Mouse (Mus musculus): Measurements from ENCODE around the gene Brd2. TPM values are rescaled to one million over a fixed set of nuclear protein-coding genes. Genes with fewer than 3 reads are reported as not detected.

Gene Brd2
- polyA plus RNA-seq, 1 experiment from 2014 or later = 40.1 TPM

DNA sequence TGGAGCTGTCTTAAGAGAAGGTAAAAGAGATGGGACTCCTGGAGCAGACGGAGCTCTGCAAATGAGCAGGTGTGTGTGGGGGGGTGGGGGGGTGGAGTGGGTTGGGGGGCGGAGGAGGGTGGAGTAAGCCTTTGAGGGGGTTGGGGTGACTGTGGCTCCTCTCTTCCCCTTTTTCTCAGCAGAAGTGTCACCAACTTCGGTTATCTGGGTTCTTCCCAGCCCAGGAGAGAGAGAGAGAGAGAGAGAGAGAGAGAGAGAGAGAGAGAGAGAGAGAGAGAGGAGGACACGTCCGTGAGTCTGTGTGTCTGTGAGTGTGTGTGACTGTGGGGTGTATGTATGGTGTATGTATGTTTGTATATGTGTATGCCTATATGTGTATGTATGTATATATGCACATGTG is 21.0 kb upstream of the Brd2 start:
- no peaks in the 10 kb centered on the region for H3K36me3 ChIP-seq (replicated peaks)
- H3K4me2 ChIP-seq = peak overlapping the region; percentile 30; the same call in 1 of the 2 replicates
- no peak overlapping the region for H3K4me3 ChIP-seq (replicated peaks)
- WGBS (ENCODE audit: insufficient replicate concordance) = 30% methylated on average over 5 of the region's 5 CpGs
- no peak overlapping the region for H3K27ac ChIP-seq (replicated peaks)
- H3K27me3 ChIP-seq = peaks cover 37% of the 10 kb centered on the region
- no peak overlapping the region for H3K9ac ChIP-seq
- no peaks in the 10 kb centered on the region for H3K9me3 ChIP-seq (replicated peaks)
- ATAC-seq (ENCODE audit: insufficient read depth) = no peak
- H3K4me1 ChIP-seq (replicated peaks) = peaks cover 26% of the 10 kb centered on the region

DNA sequence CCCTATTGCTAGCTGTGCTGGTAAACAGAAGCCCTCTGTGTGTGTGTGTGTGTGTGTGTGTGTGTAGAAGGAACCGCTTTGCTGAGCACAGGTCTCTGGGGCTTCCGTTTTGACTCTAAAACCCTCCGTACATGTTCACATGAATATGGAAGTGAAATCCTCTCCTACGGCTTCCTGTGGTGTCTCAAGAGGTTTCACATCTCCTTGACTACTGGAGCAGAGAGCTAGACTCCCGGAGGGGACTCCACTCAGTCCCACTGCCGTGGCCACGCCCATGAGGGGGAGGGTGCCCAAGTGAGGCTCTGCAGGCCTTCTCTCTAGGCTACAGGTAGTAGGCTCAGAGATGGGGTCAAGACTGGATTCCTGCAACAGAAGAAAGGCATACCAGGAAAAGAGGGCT is 20.6 kb upstream of the Brd2 start, which contains the start of gene H2-DMb2:
Gene H2-DMb2, plus strand, starts transcription at position 275 of the 400 bp plus-strand sequence.
- Histone ChIP-seq H3K4me1 (replicated peaks) (peaks cover 26% of the 10 kb centered on the region), H3K4me3 (replicated peaks) (no peak within 1 kb of the TSS), H3K4me2 (peak within 1 kb of the TSS; percentile 30; the same call in 1 of the 2 replicates), H3K9me3 (replicated peaks) (no peaks in the 10 kb centered on the region), H3K36me3 (replicated peaks) (no peaks in the 10 kb centered on the region), H3K27ac (replicated peaks) (peak within 1 kb of the TSS; percentile 46; the same call in 1 of the 2 replicates), H3K27me3 (peaks cover 41% of the 10 kb centered on the region), H3K9ac (no peak within 1 kb of the TSS)
- ATAC-seq (ENCODE audit: insufficient read depth) = peak; percentile 57; the same call in 1 of the 2 replicates
- 11% methylated on average over 7 of the region's 7 CpGs for WGBS (ENCODE audit: insufficient replicate concordance)

GRCm38 (mm10) chr17:34142456-34143010 is 20.1 kb upstream of the Brd2 start:
- H3K27ac ChIP-seq (replicated peaks) = peak overlapping the region; percentile 46; the same call in 1 of the 2 replicates
- no peak overlapping the region for H3K9ac ChIP-seq
- 43% methylated on average over 7 of the region's 7 CpGs for WGBS (ENCODE audit: insufficient replicate concordance)

GRCm38 (mm10) chr17:34141448-34141847 is 19.0 kb upstream of the Brd2 start:
- H3K4me2 ChIP-seq = no peak overlapping the region
- H3K9me3 ChIP-seq (replicated peaks) = no peaks in the 10 kb centered on the region
- H3K9ac ChIP-seq = no peak overlapping the region
- H3K4me3 ChIP-seq (replicated peaks) = no peak overlapping the region
- 37% methylated on average over 4 of the region's 4 CpGs for WGBS (ENCODE audit: insufficient replicate concordance)
- peaks cover 26% of the 10 kb centered on the region for H3K4me1 ChIP-seq (replicated peaks)
- H3K27ac ChIP-seq (replicated peaks) = no peak overlapping the region
- peaks cover 57% of the 10 kb centered on the region for H3K27me3 ChIP-seq
- H3K36me3 ChIP-seq (replicated peaks) = no peaks in the 10 kb centered on the region
- ATAC-seq (ENCODE audit: insufficient read depth) = no peak

More at GRCm38 (mm10) chr17:34142456-34143010, 20.1 kb upstream of the Brd2 start:
- peaks cover 26% of the 10 kb centered on the region for H3K4me1 ChIP-seq (replicated peaks)
- no peak for ATAC-seq (ENCODE audit: insufficient read depth)
- H3K9me3 ChIP-seq (replicated peaks) = no peaks in the 10 kb centered on the region
- no peaks in the 10 kb centered on the region for H3K36me3 ChIP-seq (replicated peaks)
- H3K4me3 ChIP-seq (replicated peaks) = no peak overlapping the region
- H3K4me2 ChIP-seq = peak overlapping the region; percentile 30; the same call in 1 of the 2 replicates
- H3K27me3 ChIP-seq = peaks cover 46% of the 10 kb centered on the region

GRCm38 (mm10) chr17:34140240-34140639 is 17.8 kb upstream of the Brd2 start:
- peak overlapping the region; percentile 21; the same call in 1 of the 2 replicates for H3K4me3 ChIP-seq (replicated peaks)
- peaks cover 59% of the 10 kb centered on the region for H3K27me3 ChIP-seq
- no peak for ATAC-seq (ENCODE audit: insufficient read depth)

DNA sequence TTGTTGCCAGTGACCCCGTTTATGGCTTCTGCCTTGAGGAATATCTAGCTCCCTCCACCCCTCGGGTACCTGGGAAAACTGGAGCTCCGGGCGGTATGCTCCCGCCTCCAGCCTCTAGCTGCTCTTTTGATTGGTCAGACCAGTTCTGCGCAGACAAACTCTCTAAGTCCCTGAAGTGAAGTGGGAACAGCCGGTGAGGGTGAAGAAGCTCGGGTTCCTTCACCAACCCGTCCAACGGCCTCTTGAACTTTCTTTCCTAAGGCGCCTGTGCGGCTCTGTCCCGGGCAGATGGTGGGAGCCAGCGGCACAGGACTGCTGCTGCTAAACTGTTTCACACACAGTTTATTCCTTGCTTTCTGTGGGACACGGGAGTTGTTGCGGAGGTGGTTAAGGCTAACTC is 17.0 kb upstream of the Brd2 start:
- Histone ChIP-seq H3K27me3 (peaks cover 59% of the 10 kb centered on the region), H3K9ac (no peak overlapping the region), H3K4me1 (replicated peaks) (peaks cover 34% of the 10 kb centered on the region), H3K4me2 (peak overlapping the region; percentile 59), H3K4me3 (replicated peaks) (peak overlapping the region; percentile 21), H3K27ac (replicated peaks) (no peak overlapping the region), H3K36me3 (replicated peaks) (no peaks in the 10 kb centered on the region), H3K9me3 (replicated peaks) (no peaks in the 10 kb centered on the region)
- no peak for ATAC-seq (ENCODE audit: insufficient read depth)
- WGBS (ENCODE audit: insufficient replicate concordance) = 10% methylated on average over 16 of the region's 16 CpGs

More at GRCm38 (mm10) chr17:34140240-34140639, 17.8 kb upstream of the Brd2 start:
- H3K27ac ChIP-seq (replicated peaks) = no peak overlapping the region
- no peaks in the 10 kb centered on the region for H3K9me3 ChIP-seq (replicated peaks)
- no peaks in the 10 kb centered on the region for H3K36me3 ChIP-seq (replicated peaks)
- no peak overlapping the region; the same call in 1 of the 2 replicates for H3K9ac ChIP-seq
- H3K4me1 ChIP-seq (replicated peaks) = peaks cover 34% of the 10 kb centered on the region
- WGBS (ENCODE audit: insufficient replicate concordance) = 7% methylated on average over 5 of the region's 5 CpGs
- peak overlapping the region; percentile 59 for H3K4me2 ChIP-seq

GRCm38 (mm10) chr17:34138655-34139054 is 16.2 kb upstream of the Brd2 start:
- Histone ChIP-seq H3K9me3 (replicated peaks) (no peaks in the 10 kb centered on the region), H3K27ac (replicated peaks) (no peak overlapping the region), H3K36me3 (replicated peaks) (no peaks in the 10 kb centered on the region), H3K9ac (no peak overlapping the region), H3K4me2 (no peak overlapping the region), H3K4me3 (replicated peaks) (no peak overlapping the region), H3K27me3 (peaks cover 59% of the 10 kb centered on the region), H3K4me1 (replicated peaks) (peaks cover 34% of the 10 kb centered on the region)
- 67% methylated on average over 7 of the region's 7 CpGs for WGBS (ENCODE audit: insufficient replicate concordance)
- no peak for ATAC-seq (ENCODE audit: insufficient read depth)

DNA sequence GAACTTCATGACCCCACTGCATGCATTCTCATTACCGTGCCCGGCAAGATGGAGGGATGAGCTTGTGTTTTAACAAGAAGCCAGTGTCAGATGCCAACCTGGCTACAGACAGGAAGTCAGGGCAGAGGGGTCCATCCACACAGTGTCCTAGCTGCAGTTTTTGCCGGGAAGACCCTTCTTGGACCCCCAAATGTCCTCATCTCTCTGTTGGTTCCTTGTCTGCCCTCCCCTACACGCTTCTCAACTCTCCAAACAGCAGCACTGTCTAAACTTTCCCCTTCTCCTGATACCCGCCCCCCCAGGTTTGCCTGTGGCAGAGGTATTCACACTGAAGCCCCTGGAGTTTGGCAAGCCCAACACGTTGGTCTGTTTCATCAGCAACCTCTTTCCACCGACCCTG is 15.2 kb upstream of the Brd2 start:
- Histone ChIP-seq H3K4me1 (replicated peaks) (peaks cover 31% of the 10 kb centered on the region), H3K9me3 (replicated peaks) (no peaks in the 10 kb centered on the region), H3K4me3 (replicated peaks) (no peak overlapping the region), H3K9ac (no peak overlapping the region), H3K27ac (replicated peaks) (no peak overlapping the region), H3K36me3 (replicated peaks) (no peaks in the 10 kb centered on the region), H3K4me2 (no peak overlapping the region), H3K27me3 (peaks cover 59% of the 10 kb centered on the region)
- WGBS (ENCODE audit: insufficient replicate concordance) = 63% methylated on average over 7 of the region's 7 CpGs
- no peak for ATAC-seq (ENCODE audit: insufficient read depth)

DNA sequence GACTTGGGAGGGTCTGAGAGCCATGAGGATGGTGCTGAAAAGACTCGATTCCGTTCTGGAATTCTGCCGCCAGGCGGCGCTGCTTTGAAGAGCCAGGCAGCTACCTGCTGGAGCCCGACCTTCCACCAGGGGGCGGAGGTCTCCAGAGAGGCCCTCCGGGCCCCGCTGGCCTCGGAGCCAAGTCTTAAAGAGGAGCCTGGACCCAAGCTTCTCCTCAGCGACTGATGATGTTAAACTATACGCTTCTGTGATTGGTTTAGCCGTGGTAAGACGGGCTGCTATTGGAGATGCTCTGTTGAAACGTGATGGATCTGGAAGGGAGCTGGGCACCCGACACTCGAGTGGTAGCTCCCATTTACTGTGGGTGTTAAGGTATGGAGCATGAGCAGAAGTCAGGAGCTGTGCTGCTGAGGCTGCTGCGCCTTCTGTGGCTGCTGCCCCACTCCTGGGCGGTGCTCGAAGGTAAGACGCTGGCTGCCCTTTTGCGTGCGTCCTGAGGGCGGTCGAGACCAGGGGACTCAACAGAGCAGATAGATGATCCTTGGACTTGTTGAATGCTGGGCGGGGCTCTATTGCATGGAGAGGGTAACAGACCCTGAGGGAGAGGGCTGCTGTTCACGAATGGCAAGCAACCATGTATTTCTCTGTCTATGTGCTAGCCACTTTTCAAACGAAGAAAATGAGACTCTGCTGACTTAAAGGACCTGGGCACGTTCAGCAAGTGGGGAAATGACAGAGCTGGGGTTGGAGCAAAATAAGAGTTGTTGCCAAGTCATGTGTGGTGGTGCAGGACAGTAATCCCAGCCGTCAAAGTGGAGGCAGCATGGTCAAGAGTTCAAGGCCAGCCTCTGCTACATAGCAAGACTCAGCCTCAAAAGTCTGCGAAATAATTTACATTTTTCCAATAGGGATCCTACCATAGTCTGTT is 13.1 kb upstream of the Brd2 start:
- 6% methylated on average over 31 of the region's 31 CpGs for WGBS (ENCODE audit: insufficient replicate concordance)

DNA sequence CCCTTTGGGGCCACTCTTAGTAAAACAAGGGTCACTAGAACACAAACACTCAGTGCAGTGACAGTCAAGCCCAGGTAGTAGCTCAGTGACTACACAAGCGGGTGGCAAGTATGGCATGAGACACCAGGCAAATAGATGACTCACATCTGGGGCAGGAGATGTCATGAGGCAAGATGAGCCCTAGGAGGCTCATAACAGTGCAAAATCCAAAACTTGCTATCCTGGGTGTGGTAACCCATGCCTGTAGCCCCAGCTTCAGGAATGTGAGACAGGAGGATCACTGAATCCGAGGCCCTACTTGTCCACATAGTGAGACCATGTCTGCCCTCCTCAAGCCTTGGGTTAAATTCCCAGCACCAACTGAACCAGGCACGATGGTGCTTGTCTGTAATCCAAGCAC is 12.0 kb upstream of the Brd2 start:
- no peak for ATAC-seq (ENCODE audit: insufficient read depth)
- WGBS (ENCODE audit: insufficient replicate concordance) = 67% methylated on average over 3 of the region's 3 CpGs

More for the DNA sequence above, 13.1 kb upstream of the Brd2 start:
- H3K4me3 ChIP-seq (replicated peaks) = peak overlapping the region; percentile 49
- H3K4me2 ChIP-seq = peak overlapping the region; percentile 71
- H3K9me3 ChIP-seq (replicated peaks) = no peaks in the 10 kb centered on the region
- peaks cover 52% of the 10 kb centered on the region for H3K27me3 ChIP-seq
- peak overlapping the region; percentile 33; the same call in 1 of the 2 replicates for H3K9ac ChIP-seq
- H3K36me3 ChIP-seq (replicated peaks) = no peaks in the 10 kb centered on the region
- ATAC-seq (ENCODE audit: insufficient read depth) = peak; percentile 85
- H3K4me1 ChIP-seq (replicated peaks) = peaks cover 27% of the 10 kb centered on the region
- no peak overlapping the region for H3K27ac ChIP-seq (replicated peaks)

GRCm38 (mm10) chr17:34133289-34133688 is 10.9 kb upstream of the Brd2 start:
- Histone ChIP-seq H3K9ac (no peak overlapping the region), H3K36me3 (replicated peaks) (no peaks in the 10 kb centered on the region), H3K27me3 (peaks cover 52% of the 10 kb centered on the region), H3K9me3 (replicated peaks) (no peaks in the 10 kb centered on the region), H3K4me3 (replicated peaks) (no peak overlapping the region), H3K4me1 (replicated peaks) (peaks cover 30% of the 10 kb centered on the region), H3K4me2 (no peak overlapping the region), H3K27ac (replicated peaks) (no peak overlapping the region)
- ATAC-seq (ENCODE audit: insufficient read depth) = no peak
- WGBS (ENCODE audit: insufficient replicate concordance) = 68% methylated on average over 11 of the region's 11 CpGs

More for the DNA sequence above, 12.0 kb upstream of the Brd2 start:
- Histone ChIP-seq H3K4me3 (replicated peaks) (no peak overlapping the region), H3K36me3 (replicated peaks) (no peaks in the 10 kb centered on the region), H3K4me1 (replicated peaks) (peaks cover 24% of the 10 kb centered on the region), H3K27ac (replicated peaks) (no peak overlapping the region), H3K27me3 (peaks cover 52% of the 10 kb centered on the region), H3K4me2 (no peak overlapping the region), H3K9ac (no peak overlapping the region), H3K9me3 (replicated peaks) (no peaks in the 10 kb centered on the region)

Measured in liver, embryonic 15.5 days (tissue).